Mouse (Mus musculus) testis, postnatal 14 days (tissue): ENCODE results near the gene Ube2b.

Experiments
- DNase-seq: peaks from one replicate; pipeline ENCODE4 v3.0.0; 2021; ENCODE audit warnings: low spot score

Ube2b gene

DNA sequence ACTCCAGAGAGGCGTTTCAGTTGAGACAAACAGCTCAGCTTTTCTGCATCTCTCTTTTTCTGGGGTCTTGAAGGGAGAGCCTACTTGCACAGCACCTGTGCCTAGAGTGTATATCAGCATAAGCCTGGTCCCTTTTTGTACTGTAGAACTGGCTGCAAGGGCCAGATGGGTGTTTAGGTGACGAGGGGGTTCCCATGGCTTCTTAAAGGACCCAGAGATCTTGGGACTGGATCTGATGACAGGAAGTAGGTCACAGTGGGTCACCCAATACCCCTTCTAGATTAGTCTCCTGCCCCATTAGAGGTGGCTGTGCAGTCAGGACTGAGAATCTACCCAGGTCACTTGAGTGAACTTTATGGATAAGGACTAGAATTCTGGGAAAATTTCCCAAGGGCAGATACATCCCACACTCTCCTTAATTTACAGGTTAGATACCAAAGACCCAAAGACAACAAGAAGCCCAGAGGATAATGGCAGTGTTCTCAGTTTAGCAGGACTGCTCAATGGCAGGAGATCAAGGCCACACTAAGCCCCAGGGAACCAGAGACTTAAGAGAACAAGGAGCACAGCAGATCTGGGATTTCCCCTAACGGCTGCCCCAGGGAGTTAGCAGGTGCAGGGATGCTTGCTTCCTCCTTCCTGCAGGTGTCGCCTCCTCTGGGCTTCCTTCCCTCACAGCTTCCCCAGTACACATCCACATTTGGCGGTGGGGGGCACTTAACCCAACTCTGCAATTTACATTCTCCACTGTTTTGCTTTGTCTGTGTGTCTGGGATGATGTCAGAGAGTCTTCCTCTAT lies 64.7 kb downstream of the Ube2b start:
- no peak for DNase-seq
